10 mouse cellular contexts compared by ENCODE assay signal in genomic region chr13:84065256-84065898, GRCm38 (mm10).
DNase-seq lines count a peak whose midpoint lies in the region; ATAC-seq and TF ChIP-seq lines count a peak whose summit lies in the region.
"Had no signal": no experiment of that assay in that cellular context is flagged by ENCODE, and none has a peak within 500 bp of the region (broad histone marks: within the 10 kb centered on the region; RNA-seq: fewer than 3 reads in every experiment).

No protein-coding gene starts in this region.

- peak; percentile 62 for ATAC-seq in forebrain, embryonic 15.5 days (replicated peaks)
- ATAC-seq in midbrain, embryonic 12.5 days (ENCODE audit: low FRiP score, low read depth), result peak; percentile 83
- no peak for ATAC-seq in liver, postnatal 0 days
- ATAC-seq: inflammation-experienced regulatory T-cells, adult 6 months had no signal

- WGBS in cerebellum, adult 2 months, result 21% methylated on average over 8 of the region's 8 CpGs
- 8% methylated on average over 8 of the region's 8 CpGs for WGBS in forebrain, embryonic 15.5 days
- WGBS in midbrain, embryonic 12.5 days, result 19% methylated on average over 8 of the region's 8 CpGs
- WGBS in liver, postnatal 0 days (ENCODE audit: insufficient replicate concordance), result 50% methylated on average over 8 of the region's 8 CpGs

- peak overlapping the region; percentile 95 for H3K27ac ChIP-seq in cerebellum, adult 2 months (ENCODE audit: insufficient read depth, low read length)
- peak overlapping the region; percentile 99 for H3K27ac ChIP-seq in forebrain, embryonic 15.5 days (replicated peaks)
- H3K27ac ChIP-seq in midbrain, embryonic 12.5 days (replicated peaks), result peak overlapping the region; percentile 89
- no peak overlapping the region for H3K27ac ChIP-seq in liver, postnatal 0 days (ENCODE audit: low read depth)

- H3K9ac ChIP-seq in forebrain, embryonic 15.5 days (replicated peaks), result peak overlapping the region; percentile 21
- H3K9ac ChIP-seq in midbrain, embryonic 12.5 days (replicated peaks), result no peak overlapping the region
- H3K9ac ChIP-seq in liver, postnatal 0 days (replicated peaks), result no peak overlapping the region

- H3K36me3 ChIP-seq in forebrain, embryonic 15.5 days, result no peaks in the 10 kb centered on the region
- H3K36me3 ChIP-seq in midbrain, embryonic 12.5 days, result no peaks in the 10 kb centered on the region
- no peaks in the 10 kb centered on the region for H3K36me3 ChIP-seq in liver, postnatal 0 days (replicated peaks; ENCODE audit: insufficient read depth, low read length)

- peak; percentile 14; the same call in 1 of the 2 replicates for TF ChIP-seq POLR2A in cerebellum, adult 2 months (IDR thresholded peaks at IDR 0.05; ENCODE audit: borderline replicate concordance, insufficient read depth, low read length)

- no peak for TF ChIP-seq CTCF in cerebellum, adult 2 months (IDR thresholded peaks at IDR 0.05; ENCODE audit: borderline replicate concordance, insufficient read depth, low read depth, low read length)
- TF ChIP-seq CTCF in liver, postnatal 0 days (IDR thresholded peaks at IDR 0.05; ENCODE audit: low read depth), result no peak

- peaks cover 19% of the 10 kb centered on the region for H3K4me1 ChIP-seq in cerebellum, adult 2 months (ENCODE audit: control insufficient read depth, insufficient read depth, low read length)
- H3K4me1 ChIP-seq in forebrain, embryonic 15.5 days, result peaks cover 55% of the 10 kb centered on the region
- peaks cover 61% of the 10 kb centered on the region for H3K4me1 ChIP-seq in midbrain, embryonic 12.5 days
- H3K4me1 ChIP-seq in liver, postnatal 0 days (ENCODE audit: insufficient read depth), result no peaks in the 10 kb centered on the region

- peak overlapping the region; percentile 11 for H3K4me3 ChIP-seq in cerebellum, adult 2 months (replicated peaks; ENCODE audit: insufficient read depth, low read depth, low read length)
- H3K4me3 ChIP-seq in forebrain, embryonic 15.5 days, result peak overlapping the region; percentile 15; the same call in 1 of the 2 replicates
- H3K4me3 ChIP-seq in midbrain, embryonic 12.5 days, result no peak overlapping the region
- H3K4me3 ChIP-seq in liver, postnatal 0 days (ENCODE audit: low read depth, low read length), result no peak overlapping the region

- intact Hi-C loops in left cerebral cortex, postnatal 10 days (cut with DNase I), result loop anchor here (2.0 to 5.0 kb wide), 2 partner anchors 79 to 157 kb away; partner anchors contain the start of gene Tmem161b

- no peaks in the 10 kb centered on the region for H3K9me3 ChIP-seq in forebrain, embryonic 15.5 days
- H3K9me3 ChIP-seq in midbrain, embryonic 12.5 days, result no peaks in the 10 kb centered on the region
- H3K9me3 ChIP-seq in liver, postnatal 0 days (ENCODE audit: low read length), result no peaks in the 10 kb centered on the region

- no peak for TF ChIP-seq EP300 in liver, postnatal 0 days (IDR thresholded peaks at IDR 0.05; ENCODE audit: low read depth)

- no peaks in the 10 kb centered on the region for H3K27me3 ChIP-seq in cerebellum, adult 2 months (ENCODE audit: control insufficient read depth, insufficient read depth, low read length)
- H3K27me3 ChIP-seq in forebrain, embryonic 15.5 days, result no peaks in the 10 kb centered on the region
- H3K27me3 ChIP-seq in midbrain, embryonic 12.5 days, result no peaks in the 10 kb centered on the region
- H3K27me3 ChIP-seq in liver, postnatal 0 days (ENCODE audit: insufficient read depth, low read length), result no peaks in the 10 kb centered on the region

- H3K4me2 ChIP-seq in forebrain, embryonic 15.5 days (replicated peaks), result peak overlapping the region; percentile 61
- H3K4me2 ChIP-seq in midbrain, embryonic 12.5 days (replicated peaks), result peak overlapping the region; percentile 21
- H3K4me2 ChIP-seq in liver, postnatal 0 days (ENCODE audit: low read depth, low read length), result no peak overlapping the region

- DNase-seq in Muller cell, postnatal 12 days (ENCODE audit: inconsistent ontology term), result peak; percentile 89
- DNase-seq in cerebellum, adult 2 months, result peak; percentile 61 to 64
- DNase-seq in kidney, adult 8-10 months, result no peak
- no peak for DNase-seq in kidney, adult 11 months
- DNase-seq in liver, postnatal 0 days, result no peak
- DNase-seq in left cerebral cortex, postnatal 10 days (ENCODE audit: extremely low spot score in 1 of 2, low spot score in 2 of 2), result no peak
- DNase-seq: lung, adult 2 months had no signal

Comparison
In these comparisons a context has a peak if more than half of its experiments do, and no peak if none do; other contexts are left out.
1. DNase-seq: peak in Muller cell, postnatal 12 days (single experiment) and cerebellum, adult 2 months (2 of 2); none in kidney, adult 8-10 months (0 of 2), kidney, adult 11 months (single experiment), liver, postnatal 0 days (single experiment) and left cerebral cortex, postnatal 10 days (0 of 2).
2. H3K4me3 ChIP-seq: peak in cerebellum, adult 2 months (single experiment) and forebrain, embryonic 15.5 days (single experiment); none in midbrain, embryonic 12.5 days (single experiment) and liver, postnatal 0 days (single experiment).